Mouse (Mus musculus): ENCODE results near the gene Ddx56. TPM values are rescaled to one million over a fixed set of nuclear protein-coding genes. Genes with fewer than 3 reads are reported as not detected.
A peak's percentile ranks its signal among the peaks of the same experiment; 100 is the strongest.

Gene Ddx56
- polyA plus RNA-seq (2015; fragmentation: Nextera tagmentation; extraction: Ambion mirVana) = 40.2 and 42.1 TPM in 2 replicates

GRCm38 (mm10) chr11:6267320-6268254 lies at the start of gene Ddx56:
Gene Ddx56 (minus strand): TSS chr11:6267772.
- peak within 1 kb of the TSS; percentile 94 for H3K4me3 ChIP-seq (ENCODE audit: low read depth, low read length)
- H3K27ac ChIP-seq (ENCODE audit: low read length) = peak within 1 kb of the TSS; percentile 95
- no peaks in the 10 kb centered on the region for H3K9me3 ChIP-seq (replicated peaks; ENCODE audit: control insufficient read depth, low read length)
- peaks cover 10% of the 10 kb centered on the region for H3K4me1 ChIP-seq (ENCODE audit: control insufficient read depth, low read depth, low read length)
- H3K4me2 ChIP-seq (ENCODE audit: low read depth, low read length) = peak within 1 kb of the TSS; percentile 76
- H3K27me3 ChIP-seq (ENCODE audit: control insufficient read depth, insufficient read depth, low read depth, low read length) = no peaks in the 10 kb centered on the region
- peak; percentile 99 for ATAC-seq (ENCODE audit: low read depth)
- WGBS (ENCODE audit: insufficient replicate concordance) = 1% methylated on average over 48 of the region's 50 CpGs
- peak within 1 kb of the TSS; percentile 89 for H3K9ac ChIP-seq (ENCODE audit: low read depth, low read length)
- peaks cover 29% of the 10 kb centered on the region for H3K36me3 ChIP-seq (ENCODE audit: control insufficient read depth, insufficient read depth)

- Histone ChIP-seq H3K27me3 (ENCODE audit: control insufficient read depth, insufficient read depth, low read depth, low read length) (no peaks in the 10 kb centered on the region), H3K36me3 (ENCODE audit: control insufficient read depth, insufficient read depth) (peaks cover 47% of the 10 kb centered on the region), H3K4me1 (ENCODE audit: control insufficient read depth, low read depth, low read length) (no peaks in the 10 kb centered on the region), H3K4me2 (ENCODE audit: low read depth, low read length) (no peak overlapping the region), H3K27ac (ENCODE audit: low read length) (no peak overlapping the region), H3K9ac (ENCODE audit: low read depth, low read length) (no peak overlapping the region), H3K4me3 (ENCODE audit: low read depth, low read length) (no peak overlapping the region), H3K9me3 (replicated peaks; ENCODE audit: control insufficient read depth, low read length) (no peaks in the 10 kb centered on the region)
- 90% methylated on average over 11 of the region's 11 CpGs for WGBS (ENCODE audit: insufficient replicate concordance)
- ATAC-seq (ENCODE audit: low read depth) = no peak
Measured at GRCm38 (mm10) chr11:6316821-6317220, 49.2 kb upstream of the Ddx56 start.

GRCm38 (mm10) chr11:6313874-6314406 lies 46.4 kb upstream of the Ddx56 start:
- no peak overlapping the region for H3K4me3 ChIP-seq (ENCODE audit: low read depth, low read length)
- 80% methylated on average over 7 of the region's 7 CpGs for WGBS (ENCODE audit: insufficient replicate concordance)
- no peak for ATAC-seq (ENCODE audit: low read depth)
- H3K4me2 ChIP-seq (ENCODE audit: low read depth, low read length) = no peak overlapping the region
- H3K9me3 ChIP-seq (replicated peaks; ENCODE audit: control insufficient read depth, low read length) = no peaks in the 10 kb centered on the region
- H3K27me3 ChIP-seq (ENCODE audit: control insufficient read depth, insufficient read depth, low read depth, low read length) = no peaks in the 10 kb centered on the region
- H3K4me1 ChIP-seq (ENCODE audit: control insufficient read depth, low read depth, low read length) = no peaks in the 10 kb centered on the region
- peaks cover 42% of the 10 kb centered on the region for H3K36me3 ChIP-seq (ENCODE audit: control insufficient read depth, insufficient read depth)
- no peak overlapping the region for H3K9ac ChIP-seq (ENCODE audit: low read depth, low read length)
- H3K27ac ChIP-seq (ENCODE audit: low read length) = no peak overlapping the region

GRCm38 (mm10) chr11:6308181-6308580 lies 40.6 kb upstream of the Ddx56 start:
- Histone ChIP-seq H3K9ac (ENCODE audit: low read depth, low read length) (no peak overlapping the region), H3K27ac (ENCODE audit: low read length) (no peak overlapping the region), H3K4me3 (ENCODE audit: low read depth, low read length) (no peak overlapping the region), H3K4me1 (ENCODE audit: control insufficient read depth, low read depth, low read length) (no peaks in the 10 kb centered on the region), H3K4me2 (ENCODE audit: low read depth, low read length) (no peak overlapping the region), H3K36me3 (ENCODE audit: control insufficient read depth, insufficient read depth) (peaks cover 10% of the 10 kb centered on the region), H3K9me3 (replicated peaks; ENCODE audit: control insufficient read depth, low read length) (no peaks in the 10 kb centered on the region), H3K27me3 (ENCODE audit: control insufficient read depth, insufficient read depth, low read depth, low read length) (no peaks in the 10 kb centered on the region)
- WGBS (ENCODE audit: insufficient replicate concordance) = 89% methylated on average over 4 of the region's 4 CpGs
- no peak for ATAC-seq (ENCODE audit: low read depth)

GRCm38 (mm10) chr11:6305943-6306430 lies 38.4 kb upstream of the Ddx56 start:
- Histone ChIP-seq H3K4me2 (ENCODE audit: low read depth, low read length) (no peak overlapping the region), H3K4me3 (ENCODE audit: low read depth, low read length) (no peak overlapping the region), H3K9ac (ENCODE audit: low read depth, low read length) (no peak overlapping the region), H3K4me1 (ENCODE audit: control insufficient read depth, low read depth, low read length) (no peaks in the 10 kb centered on the region), H3K27me3 (ENCODE audit: control insufficient read depth, insufficient read depth, low read depth, low read length) (no peaks in the 10 kb centered on the region), H3K36me3 (ENCODE audit: control insufficient read depth, insufficient read depth) (peaks cover 15% of the 10 kb centered on the region), H3K9me3 (replicated peaks; ENCODE audit: control insufficient read depth, low read length) (no peaks in the 10 kb centered on the region), H3K27ac (ENCODE audit: low read length) (no peak overlapping the region)
- ATAC-seq (ENCODE audit: low read depth) = no peak
- WGBS (ENCODE audit: insufficient replicate concordance) = 56% methylated on average over 1 of the region's 1 CpGs

GRCm38 (mm10) chr11:6302793-6303192 lies 35.2 kb upstream of the Ddx56 start:
- Histone ChIP-seq H3K27me3 (ENCODE audit: control insufficient read depth, insufficient read depth, low read depth, low read length) (no peaks in the 10 kb centered on the region), H3K4me2 (ENCODE audit: low read depth, low read length) (no peak overlapping the region), H3K9ac (ENCODE audit: low read depth, low read length) (no peak overlapping the region), H3K27ac (ENCODE audit: low read length) (no peak overlapping the region), H3K9me3 (replicated peaks; ENCODE audit: control insufficient read depth, low read length) (no peaks in the 10 kb centered on the region), H3K4me3 (ENCODE audit: low read depth, low read length) (no peak overlapping the region), H3K4me1 (ENCODE audit: control insufficient read depth, low read depth, low read length) (peaks cover 4% of the 10 kb centered on the region), H3K36me3 (ENCODE audit: control insufficient read depth, insufficient read depth) (peaks cover 45% of the 10 kb centered on the region)
- WGBS (ENCODE audit: insufficient replicate concordance) = 79% methylated on average over 2 of the region's 2 CpGs
- ATAC-seq (ENCODE audit: low read depth) = no peak

GRCm38 (mm10) chr11:6299435-6299834 lies 31.9 kb upstream of the Ddx56 start:
- H3K27ac ChIP-seq (ENCODE audit: low read length) = no peak overlapping the region
- ATAC-seq (ENCODE audit: low read depth) = no peak
- H3K36me3 ChIP-seq (ENCODE audit: control insufficient read depth, insufficient read depth) = peaks cover 52% of the 10 kb centered on the region
- no peaks in the 10 kb centered on the region for H3K27me3 ChIP-seq (ENCODE audit: control insufficient read depth, insufficient read depth, low read depth, low read length)
- WGBS (ENCODE audit: insufficient replicate concordance) = 75% methylated on average over 2 of the region's 2 CpGs
- H3K9ac ChIP-seq (ENCODE audit: low read depth, low read length) = no peak overlapping the region
- peaks cover 20% of the 10 kb centered on the region for H3K4me1 ChIP-seq (ENCODE audit: control insufficient read depth, low read depth, low read length)
- no peak overlapping the region for H3K4me2 ChIP-seq (ENCODE audit: low read depth, low read length)
- no peaks in the 10 kb centered on the region for H3K9me3 ChIP-seq (replicated peaks; ENCODE audit: control insufficient read depth, low read length)
- no peak overlapping the region for H3K4me3 ChIP-seq (ENCODE audit: low read depth, low read length)

- H3K27me3 ChIP-seq (ENCODE audit: control insufficient read depth, insufficient read depth, low read depth, low read length) = no peaks in the 10 kb centered on the region
- H3K4me2 ChIP-seq (ENCODE audit: low read depth, low read length) = peak overlapping the region; percentile 80
- ATAC-seq (ENCODE audit: low read depth) = no peak
- no peaks in the 10 kb centered on the region for H3K9me3 ChIP-seq (replicated peaks; ENCODE audit: control insufficient read depth, low read length)
- H3K4me1 ChIP-seq (ENCODE audit: control insufficient read depth, low read depth, low read length) = peaks cover 39% of the 10 kb centered on the region
- peak overlapping the region; percentile 95 for H3K27ac ChIP-seq (ENCODE audit: low read length)
- no peak overlapping the region for H3K4me3 ChIP-seq (ENCODE audit: low read depth, low read length)
- no peak overlapping the region for H3K9ac ChIP-seq (ENCODE audit: low read depth, low read length)
- peaks cover 41% of the 10 kb centered on the region for H3K36me3 ChIP-seq (ENCODE audit: control insufficient read depth, insufficient read depth)
Measured at GRCm38 (mm10) chr11:6296077-6296476, 28.5 kb upstream of the Ddx56 start.

GRCm38 (mm10) chr11:6294632-6295031 lies 27.1 kb upstream of the Ddx56 start:
- 70% methylated on average over 4 of the region's 4 CpGs for WGBS (ENCODE audit: insufficient replicate concordance)
- Histone ChIP-seq H3K27ac (ENCODE audit: low read length) (peak overlapping the region; percentile 95), H3K4me3 (ENCODE audit: low read depth, low read length) (peak overlapping the region; percentile 20; the same call in 1 of the 2 replicates), H3K27me3 (ENCODE audit: control insufficient read depth, insufficient read depth, low read depth, low read length) (no peaks in the 10 kb centered on the region), H3K4me2 (ENCODE audit: low read depth, low read length) (peak overlapping the region; percentile 80), H3K9me3 (replicated peaks; ENCODE audit: control insufficient read depth, low read length) (no peaks in the 10 kb centered on the region), H3K9ac (ENCODE audit: low read depth, low read length) (peak overlapping the region; percentile 8; the same call in 1 of the 2 replicates), H3K4me1 (ENCODE audit: control insufficient read depth, low read depth, low read length) (peaks cover 43% of the 10 kb centered on the region), H3K36me3 (ENCODE audit: control insufficient read depth, insufficient read depth) (peaks cover 28% of the 10 kb centered on the region)
- peak; percentile 75 for ATAC-seq (ENCODE audit: low read depth)

Measured in liver, embryonic 16.5 days (tissue).